Mouse (Mus musculus): ENCODE measurements around the gene Klhl26.
"Not testable (repeated sequence)": the region's sequence is repeated elsewhere in the genome, so short reads cannot be mapped to it uniquely, and the experiment has no call there.

GRCm38 (mm10) chr8:70511174-70511573, 34.4 kb upstream of the Klhl26 start:
- not testable (repeated sequence) for TF ChIP-seq CTCF (IDR thresholded peaks at IDR 0.05; ENCODE audit: low read depth, low read length); POLR2A (IDR thresholded peaks at IDR 0.05; ENCODE audit: borderline replicate concordance, low read depth, low read length)

Data from bone marrow macrophage, adult 2 months (primary cell).